Mouse (Mus musculus) adrenal gland, postnatal 14 days (tissue): ENCODE measurements at regions not wholly inside any gene's neighbourhood (a gene's known extent, or its start where the extent isn't known, plus 50 kb on each side); places are given as distances from the start of the nearest gene placed in this dataset.

Experiments used
- DNase-seq: peaks from one replicate; pipeline ENCODE4 v3.0.0; 2021; ENCODE audit warnings: mixed read lengths

DNA sequence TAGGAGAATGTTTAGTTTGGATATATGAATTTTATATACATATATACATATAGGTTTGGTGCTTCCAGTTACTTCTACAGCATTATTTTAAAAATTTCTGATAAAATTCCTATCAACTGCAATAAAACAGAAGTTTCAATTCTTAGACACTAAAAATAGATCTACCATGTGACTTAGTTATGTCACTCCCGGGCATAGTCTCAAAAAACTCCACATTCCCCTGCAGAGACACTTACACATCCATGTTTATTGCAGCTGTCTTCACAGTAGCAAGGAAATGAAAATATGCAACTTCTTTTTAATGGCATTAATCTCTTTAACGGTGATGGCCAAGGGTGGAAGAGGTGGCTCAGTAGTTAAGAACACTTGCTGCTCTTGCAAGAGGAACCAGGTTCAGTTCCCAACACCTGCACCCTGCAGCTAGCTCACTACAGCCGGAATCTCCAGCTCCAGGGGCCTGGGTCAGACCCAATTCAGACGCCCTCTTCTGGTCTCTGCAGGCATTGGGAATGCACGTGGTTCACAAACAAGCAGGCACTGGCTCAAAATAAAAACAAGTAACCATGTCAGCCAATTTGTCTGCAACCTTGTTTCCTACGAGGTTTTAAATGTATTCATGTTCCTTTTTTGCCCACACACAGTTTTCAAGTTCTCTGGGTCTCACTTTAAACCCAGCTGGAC, 204.4 kb downstream of the Adra2a start:
- DNase-seq = peak; percentile 32

DNA sequence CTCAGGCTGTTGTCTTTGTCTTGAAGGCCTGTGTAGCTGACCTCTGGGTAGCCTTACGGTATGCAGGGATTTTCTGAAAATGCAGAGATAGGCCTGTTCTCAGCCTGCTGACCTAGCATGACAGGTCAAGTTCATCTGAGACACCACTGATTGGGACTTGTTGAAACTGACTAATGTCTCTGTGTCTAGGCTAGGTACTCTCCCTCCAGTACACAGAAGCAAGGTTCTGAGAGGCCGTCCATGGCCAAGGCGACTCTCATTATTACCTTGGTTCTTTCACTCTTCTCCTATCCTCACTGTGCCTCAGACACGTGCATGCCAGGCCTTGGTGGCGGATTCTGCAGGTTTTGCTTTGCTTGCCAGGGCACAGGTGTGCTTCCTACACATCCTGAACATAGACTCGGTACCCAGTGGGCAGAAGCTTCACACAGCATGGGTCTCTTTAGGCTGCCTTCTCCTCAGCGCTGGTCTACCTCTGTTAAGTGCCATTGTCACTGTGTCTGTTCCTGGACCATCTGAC, 208.3 kb downstream of the Adra2a start:
- no peak for DNase-seq

DNA sequence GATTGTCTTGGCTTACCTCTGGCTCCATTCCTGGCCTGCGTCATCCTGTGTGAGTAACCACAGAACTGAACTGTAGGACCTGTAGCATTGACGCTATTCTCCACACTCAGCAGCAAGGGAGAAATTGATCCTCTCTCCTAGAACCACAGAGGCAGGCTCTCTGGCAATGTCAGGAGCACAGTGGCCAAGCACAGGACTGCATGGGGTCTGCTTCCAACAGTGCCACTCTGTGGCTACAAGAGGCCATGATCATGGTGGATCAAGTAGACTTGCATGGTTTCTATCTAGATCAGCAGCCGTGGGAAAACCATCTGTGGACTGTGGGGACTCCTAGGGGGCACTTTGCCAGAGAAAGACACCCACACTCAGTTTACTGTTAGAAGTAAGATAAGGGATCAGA, 213.9 kb downstream of the Adra2a start:
- DNase-seq = no peak

DNA sequence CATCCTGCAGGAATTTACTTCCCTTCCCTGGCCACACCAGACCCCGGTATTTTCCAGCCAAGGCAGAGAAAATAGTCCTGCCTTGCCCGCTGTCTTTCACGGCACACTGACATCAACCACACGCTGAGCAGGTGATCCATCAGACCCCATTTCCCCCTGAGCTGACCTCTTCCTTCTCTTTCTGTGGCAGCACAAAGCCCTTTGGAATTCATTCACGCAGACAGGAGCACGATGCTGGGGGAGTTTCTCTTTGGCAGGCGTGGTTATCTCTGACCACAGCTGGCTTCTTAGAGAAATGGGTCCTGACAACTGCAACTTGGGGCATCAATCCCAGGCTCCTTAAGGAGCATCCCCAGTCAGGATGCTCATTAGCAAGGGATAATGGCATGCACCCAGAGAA, 215.2 kb downstream of the Adra2a start:
- DNase-seq = no peak

DNA sequence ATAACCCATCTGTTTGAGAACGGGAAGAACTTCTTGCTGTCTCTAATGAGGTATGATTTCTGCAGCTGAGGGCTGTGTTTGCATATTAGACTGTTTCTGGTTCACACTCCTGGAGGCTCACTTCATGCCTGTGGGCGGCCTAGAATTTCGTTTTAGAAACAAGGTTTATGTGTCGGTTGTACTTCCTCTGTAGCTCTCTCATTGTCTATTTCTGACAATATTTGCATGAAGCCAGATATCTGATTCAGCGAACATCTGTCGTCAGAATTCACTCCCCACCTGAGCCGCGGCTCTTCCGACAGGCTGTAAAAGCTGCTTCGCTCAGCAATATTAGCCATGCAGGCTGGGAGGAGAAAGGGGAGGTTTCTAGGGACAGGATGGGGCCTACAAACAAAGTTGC, 233.4 kb downstream of the Adra2a start:
- DNase-seq = no peak

DNA sequence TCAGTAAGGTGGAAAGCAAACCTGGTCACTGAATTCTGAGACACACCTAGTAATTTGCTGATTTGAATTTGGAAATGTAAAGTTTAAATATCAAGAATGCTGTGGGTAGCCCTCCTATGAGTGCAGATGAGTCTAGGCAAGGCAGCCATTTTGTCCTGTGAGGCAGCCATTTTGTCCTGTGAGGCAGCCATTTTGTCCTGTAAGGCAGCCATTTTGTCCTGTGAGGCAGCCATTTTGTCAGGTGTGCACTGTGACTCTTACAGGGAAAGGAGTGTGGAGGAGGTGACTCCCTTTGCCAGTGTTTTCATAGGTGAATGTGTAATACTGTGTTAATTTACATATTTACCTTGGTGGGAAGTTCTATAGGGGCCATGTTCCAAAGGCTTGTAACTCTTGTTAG, 241.5 kb downstream of the Adra2a start:
- no peak for DNase-seq

DNA sequence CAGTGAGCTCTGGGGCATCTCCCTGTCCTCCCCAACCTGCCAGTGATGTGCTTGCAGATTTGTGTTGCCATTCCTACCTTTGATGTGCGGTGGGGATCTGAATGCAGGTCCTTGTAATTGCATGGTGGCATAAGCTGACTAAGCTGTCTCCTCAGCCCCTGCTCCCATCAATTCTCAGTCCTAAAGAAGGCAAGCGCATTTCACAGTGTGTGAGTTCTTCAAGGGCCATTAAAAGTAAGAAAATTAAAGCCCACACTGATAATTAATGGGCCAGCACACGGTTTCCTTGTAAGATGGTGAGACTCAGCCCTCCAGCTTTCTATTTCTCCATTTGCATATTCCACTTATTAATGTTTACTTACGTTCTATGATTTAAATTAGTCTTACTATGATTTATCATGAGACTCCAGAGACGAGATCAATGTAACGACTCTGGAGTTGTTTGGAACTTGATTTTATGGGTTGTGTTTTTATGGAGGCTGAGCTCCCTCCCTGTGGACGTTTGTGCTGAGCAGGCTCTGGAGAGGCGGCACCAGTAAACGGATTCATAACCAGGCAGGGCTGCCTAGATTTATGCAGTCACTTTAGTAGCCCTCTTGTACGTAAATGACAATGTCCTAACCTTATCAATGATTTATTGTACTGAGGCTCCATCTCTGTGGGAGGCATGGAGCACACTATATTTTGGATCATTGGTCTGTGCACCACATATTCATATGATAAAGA, 253.9 kb downstream of the Adra2a start:
- no peak for DNase-seq

DNA sequence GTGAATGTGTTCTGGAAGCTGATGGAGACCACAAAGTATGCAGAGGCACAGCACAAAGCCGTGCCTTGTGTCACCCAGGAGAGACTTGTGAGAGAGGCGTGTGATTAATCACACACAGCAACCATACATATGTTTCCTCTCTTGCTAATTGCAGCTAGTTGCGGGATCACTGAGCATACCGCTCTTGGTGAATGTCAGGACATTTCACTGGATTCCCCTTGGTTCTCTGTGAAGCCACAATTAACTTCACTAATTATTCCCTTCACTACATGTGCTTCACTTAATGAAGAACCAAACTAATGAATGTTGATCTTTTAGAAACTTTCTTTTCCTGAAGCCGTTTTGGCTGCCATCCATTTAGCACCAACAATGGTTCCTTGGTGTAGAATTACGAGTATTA, 267.3 kb downstream of the Adra2a start:
- no peak for DNase-seq

DNA sequence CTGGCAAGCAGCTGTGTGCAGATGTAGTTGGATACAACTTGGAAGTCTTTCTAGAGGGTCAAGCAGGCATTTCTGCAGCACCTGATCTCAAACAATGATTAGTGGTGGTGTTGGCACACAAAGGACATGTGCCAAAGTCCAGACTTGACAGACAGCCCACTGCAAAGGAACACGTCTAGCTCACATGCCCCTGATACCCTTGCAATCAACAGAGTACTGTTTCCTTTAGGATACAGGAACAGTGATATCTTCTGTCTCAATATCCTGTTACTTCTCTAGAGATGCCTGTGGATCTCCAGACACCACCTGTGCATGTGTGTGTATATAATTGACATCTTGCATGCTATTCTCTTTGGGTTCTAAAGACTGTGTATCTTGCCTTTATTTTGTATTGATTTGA, 267.8 kb downstream of the Adra2a start:
- no peak for DNase-seq

DNA sequence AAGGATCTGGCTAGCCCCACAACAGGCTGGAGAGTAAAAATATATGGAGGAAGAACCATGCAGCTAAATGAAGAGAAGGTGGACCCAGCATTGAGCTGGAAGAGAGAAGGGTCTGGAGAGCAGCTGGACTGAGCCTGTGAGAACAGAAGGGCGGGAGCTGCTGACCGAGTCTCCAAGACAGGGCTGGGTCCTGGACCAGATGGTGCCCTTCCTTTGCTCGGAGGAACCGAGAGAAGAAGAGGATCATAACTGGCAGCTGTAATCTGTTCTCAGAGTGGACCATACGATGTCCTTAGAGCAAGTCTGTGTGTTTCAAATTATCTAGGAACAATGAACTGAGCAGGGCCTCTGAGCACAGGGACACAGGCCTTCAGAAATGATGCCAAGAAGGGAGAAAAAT, 279.3 kb downstream of the Adra2a start:
- no peak for DNase-seq

DNA sequence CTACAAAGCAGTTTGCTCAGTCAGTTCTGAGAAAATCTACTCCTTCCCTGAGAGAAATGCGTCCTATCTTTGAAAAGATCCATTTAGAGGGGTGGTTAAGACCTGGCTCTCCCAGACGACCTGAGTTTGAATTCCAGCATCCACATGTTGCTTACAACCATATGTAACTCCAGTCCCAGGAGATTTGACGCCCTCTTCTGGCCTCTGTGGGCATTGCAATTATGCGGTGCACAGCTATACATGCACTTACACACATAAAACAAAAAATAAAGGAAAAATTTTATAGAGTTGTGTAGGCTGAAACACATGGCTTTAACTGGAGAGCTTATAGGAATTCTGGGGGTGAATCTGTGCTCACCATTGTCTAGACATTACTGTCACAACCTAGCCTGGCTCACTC, 281.0 kb downstream of the Adra2a start:
- DNase-seq = no peak

DNA sequence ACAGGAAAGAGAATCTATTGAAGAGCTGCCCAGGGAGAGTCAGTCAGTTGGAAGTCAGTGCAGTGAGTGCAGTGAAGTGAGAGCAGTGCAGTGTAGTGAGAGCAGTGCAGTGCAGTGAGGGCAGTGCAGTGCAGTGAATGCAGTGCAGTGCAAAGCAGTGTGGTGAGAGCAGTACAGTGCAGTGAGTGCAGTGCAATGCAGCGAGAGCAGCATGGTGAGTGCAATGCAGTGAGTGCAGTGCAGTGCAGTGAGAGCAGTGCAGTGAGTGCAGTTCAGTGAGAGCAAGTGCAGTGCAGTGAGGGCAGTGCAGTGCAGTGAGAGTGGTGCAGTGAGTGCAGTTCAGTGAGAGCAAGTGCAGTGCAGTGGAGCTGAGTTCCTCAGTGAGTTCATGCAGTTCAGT, 288.2 kb downstream of the Adra2a start:
- no peak for DNase-seq

DNA sequence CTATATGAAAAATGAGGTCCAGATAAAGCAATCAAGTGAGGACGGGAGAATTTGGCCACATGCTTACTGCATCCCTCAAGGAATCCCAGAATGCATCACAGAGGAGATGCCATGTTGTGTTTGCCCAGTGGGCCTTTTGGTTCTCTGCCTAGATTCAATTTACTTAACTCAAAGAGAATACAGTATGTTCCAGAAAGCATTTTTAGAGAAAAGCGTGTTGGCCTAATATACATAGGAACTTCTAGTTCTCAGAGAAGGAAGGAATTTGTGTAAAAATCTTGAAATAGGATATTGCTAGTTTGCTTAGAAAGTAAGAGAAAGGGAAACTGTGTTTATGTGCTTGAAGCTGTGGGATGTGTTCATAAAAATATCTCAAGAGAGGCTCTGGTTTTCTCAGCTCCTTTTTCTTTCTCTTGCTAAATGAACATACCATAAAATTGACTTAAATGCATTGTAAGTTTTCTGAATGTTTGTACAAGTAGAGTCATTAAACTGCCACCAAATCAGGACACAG, 296.9 kb downstream of the Adra2a start:
- DNase-seq = no peak

DNA sequence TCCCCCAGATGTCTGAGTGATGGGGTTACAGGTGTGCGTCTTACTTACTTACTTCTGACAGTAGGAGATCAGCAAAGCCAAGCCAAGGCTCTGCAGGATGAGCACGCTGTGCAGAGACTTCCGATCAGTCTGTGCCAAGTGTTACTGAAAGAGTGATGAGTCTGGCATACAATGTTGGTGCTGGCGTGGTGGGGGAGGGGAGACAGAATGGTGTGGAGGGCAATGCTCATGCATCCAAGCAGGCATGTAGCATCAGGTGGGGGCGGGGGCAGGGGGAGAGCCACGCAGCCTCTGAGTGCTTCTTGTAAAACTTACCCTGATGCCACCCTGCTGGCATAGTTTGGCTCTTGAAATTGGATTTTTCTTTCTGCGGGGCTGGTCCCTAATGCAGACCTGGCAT, 315.8 kb downstream of the Adra2a start:
- DNase-seq = no peak

DNA sequence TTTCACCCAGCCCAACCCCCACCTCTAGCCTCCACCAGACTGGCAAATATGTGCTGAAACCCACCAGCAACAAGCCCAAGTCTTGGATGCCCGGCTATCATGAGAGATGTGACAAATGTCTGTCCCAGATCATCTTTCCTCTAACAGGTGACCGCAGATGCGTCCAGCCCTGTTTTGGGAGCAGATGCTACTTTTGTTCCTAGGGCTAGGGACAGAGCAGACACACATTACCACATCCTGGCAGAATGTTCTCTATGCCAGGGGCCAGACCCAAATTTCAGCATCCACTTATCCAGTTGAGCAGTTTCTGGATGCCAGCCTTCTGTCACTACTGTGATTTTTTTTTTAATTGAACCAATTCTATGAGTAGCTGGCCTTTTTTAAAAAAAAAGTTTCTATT, 316.7 kb downstream of the Adra2a start:
- DNase-seq = no peak

DNA sequence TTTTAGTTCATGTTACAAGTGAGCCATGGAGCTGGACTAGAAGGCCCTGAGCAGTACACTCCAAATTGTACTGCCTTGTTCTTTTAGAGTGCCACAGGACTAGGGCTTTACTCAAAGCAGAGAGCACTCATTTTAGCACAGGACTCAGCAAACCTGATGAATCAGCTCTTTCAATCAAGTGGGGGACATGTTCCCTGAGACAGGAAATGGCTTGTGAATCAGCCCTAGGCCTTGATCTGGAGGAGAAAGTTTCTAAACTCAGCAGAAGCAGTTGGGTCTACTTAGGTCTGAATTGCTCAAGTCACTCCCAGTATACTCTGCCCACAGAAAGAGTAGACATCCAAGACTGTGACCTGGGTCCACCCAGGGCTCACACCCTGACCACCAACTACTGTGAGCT, 341.1 kb downstream of the Adra2a start:
- DNase-seq = peak; percentile 9

DNA sequence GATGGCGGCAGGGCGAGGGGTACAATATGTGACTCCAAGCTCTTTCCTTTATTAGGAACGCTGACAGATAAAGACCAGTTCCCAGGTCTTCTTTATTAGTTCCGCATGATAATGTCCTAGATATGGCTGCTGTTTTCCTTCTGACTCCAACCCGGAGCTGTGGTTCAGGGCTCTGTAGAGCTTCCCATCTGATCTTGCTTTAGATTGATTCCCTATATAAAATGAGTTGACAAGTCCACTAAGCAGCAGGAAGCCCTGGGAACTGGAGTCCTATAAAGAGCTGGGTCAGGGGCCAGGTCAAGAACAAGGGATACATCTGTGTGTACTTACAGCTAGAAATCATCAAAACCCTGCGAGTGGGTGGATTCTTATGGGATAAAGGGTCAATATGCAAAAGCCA, 347.5 kb downstream of the Adra2a start:
- DNase-seq = no peak

DNA sequence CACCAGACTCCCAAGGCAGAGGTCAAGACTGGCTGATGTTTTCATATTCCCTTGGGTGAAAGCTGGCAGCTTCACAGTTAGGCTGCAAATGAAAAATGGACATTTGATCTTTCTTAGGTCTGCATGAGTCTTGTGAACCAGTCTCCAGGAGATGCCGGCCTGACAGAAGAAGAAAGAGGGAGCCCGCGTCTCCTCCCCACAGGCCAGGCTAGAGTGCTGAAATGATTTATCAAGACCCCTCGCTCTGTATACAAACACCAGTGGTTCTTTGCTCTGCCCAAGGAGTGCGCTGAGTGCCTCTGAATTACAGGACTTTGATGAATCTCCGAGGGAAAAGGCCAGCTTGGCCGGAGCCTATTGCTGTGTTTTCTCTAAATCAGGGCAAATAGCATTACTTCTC, 355.7 kb downstream of the Adra2a start:
- peak; percentile 11 for DNase-seq

DNA sequence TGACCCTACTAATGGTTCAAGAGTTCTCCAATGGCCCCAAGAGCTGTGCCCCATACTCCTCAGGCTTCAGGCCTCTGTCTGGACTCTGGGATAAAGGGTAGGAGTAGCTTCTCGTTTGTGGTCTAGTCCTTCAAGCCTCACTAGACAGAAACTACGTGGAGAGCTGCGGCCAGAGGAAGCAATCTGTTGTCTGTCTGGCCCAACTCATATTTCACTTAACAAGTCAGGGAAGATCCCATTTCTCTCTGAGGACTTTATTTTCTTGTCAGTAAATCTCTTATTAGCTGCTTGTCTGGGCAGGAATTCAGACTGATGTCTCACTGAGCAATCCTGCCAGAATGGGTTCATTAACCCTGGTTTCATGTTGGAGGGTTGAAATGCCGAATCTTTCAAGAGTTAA, 364.0 kb downstream of the Adra2a start:
- no peak for DNase-seq

DNA sequence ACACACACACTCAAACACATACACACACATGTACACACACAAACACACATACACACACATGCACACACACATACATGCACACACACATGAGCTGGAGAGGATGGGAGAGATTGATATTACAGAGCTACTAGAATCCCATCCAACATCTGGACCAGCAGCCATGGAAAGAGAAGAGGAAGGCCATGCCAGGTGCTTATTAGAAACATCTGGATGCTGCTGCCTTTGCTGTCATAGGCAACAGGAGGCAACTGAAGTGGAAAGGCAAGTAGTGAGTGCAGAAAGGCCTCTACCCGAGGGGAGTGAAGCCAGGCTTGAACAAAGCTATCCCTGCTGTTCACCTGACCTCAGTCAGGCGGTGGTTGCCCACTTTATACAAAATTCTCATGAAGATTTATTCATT, 385.1 kb downstream of the Adra2a start:
- no peak for DNase-seq

DNA sequence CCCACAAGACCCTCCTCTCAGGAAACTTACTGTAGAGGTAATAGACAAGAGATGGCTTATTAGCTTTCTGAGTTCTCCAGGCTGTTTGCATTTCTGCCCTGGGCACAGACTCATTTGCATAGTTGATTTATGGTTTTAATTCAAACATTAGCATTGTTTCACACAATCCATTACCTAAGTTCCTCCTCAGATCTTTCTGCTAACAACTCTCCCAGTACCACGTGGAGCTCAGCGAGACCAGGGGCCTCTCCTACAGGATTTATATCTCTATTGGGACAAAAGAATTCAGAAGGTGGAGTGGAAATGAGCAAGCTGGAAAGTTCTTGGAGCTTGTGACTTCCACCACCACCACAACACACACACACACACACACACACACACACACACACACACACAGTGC, 396.8 kb downstream of the Adra2a start:
- no peak for DNase-seq

DNA sequence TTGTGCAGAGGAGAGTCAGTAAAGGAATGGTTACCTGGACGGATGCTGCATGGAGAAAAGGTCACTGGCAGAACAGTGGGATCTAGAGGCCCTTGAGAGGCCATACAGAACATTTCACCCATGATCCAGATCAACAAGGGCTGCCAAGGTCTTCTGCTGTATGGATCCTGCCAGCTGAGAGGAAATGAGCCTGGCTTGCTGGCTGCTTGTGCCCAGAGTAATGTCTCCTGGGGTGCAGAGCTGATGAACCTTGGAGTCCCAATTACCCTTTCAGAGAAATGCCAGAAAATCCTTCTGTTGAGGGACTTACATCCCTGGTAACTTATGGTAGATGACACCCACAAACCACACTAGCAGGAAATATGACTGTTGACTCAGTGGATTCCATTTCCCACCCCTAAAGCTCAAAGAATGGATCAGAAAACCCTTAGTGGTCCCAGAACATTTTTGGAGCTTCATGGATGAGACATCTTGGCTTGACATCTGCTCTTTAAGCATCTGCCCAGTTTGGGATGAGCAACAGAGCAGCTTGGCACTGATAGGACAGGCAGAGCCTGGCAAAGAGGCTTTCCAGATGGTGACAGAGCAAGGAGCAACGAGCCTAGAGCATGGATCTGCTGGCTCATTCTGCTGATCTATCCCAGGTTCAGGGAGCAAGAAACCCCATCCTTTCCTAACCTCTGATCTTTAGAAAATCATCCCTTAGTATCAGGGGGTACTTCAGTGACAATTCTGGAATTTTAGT, 416.6 kb downstream of the Adra2a start:
- DNase-seq = no peak

DNA sequence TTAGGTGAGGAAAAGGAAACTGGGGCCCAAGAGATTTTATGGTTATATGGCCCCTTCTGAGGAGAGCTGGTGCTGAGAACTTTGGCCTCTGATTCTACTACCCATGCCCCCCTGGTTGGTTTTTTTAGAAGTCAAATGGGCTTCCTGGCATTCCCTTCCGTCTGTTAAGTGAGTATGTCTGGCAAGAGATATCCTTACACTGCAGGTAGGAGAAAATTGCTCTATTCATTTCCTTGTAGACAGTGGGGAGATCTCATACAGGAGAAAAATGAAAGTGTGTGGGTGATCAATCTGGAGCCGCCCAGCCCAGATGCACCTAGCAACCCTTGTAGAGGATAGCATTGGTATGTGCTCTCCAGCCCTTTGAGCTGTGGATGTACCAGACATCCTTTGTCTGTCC, 418.5 kb downstream of the Adra2a start:
- DNase-seq = no peak
